Mouse (Mus musculus): ENCODE results near the gene Gdpd3. TPM values are rescaled to one million over a fixed set of nuclear protein-coding genes. Genes with fewer than 3 reads are reported as not detected.

Gdpd3 gene
- total RNA-seq, 1 experiment from 2014 or later = 26.4 TPM

DNA sequence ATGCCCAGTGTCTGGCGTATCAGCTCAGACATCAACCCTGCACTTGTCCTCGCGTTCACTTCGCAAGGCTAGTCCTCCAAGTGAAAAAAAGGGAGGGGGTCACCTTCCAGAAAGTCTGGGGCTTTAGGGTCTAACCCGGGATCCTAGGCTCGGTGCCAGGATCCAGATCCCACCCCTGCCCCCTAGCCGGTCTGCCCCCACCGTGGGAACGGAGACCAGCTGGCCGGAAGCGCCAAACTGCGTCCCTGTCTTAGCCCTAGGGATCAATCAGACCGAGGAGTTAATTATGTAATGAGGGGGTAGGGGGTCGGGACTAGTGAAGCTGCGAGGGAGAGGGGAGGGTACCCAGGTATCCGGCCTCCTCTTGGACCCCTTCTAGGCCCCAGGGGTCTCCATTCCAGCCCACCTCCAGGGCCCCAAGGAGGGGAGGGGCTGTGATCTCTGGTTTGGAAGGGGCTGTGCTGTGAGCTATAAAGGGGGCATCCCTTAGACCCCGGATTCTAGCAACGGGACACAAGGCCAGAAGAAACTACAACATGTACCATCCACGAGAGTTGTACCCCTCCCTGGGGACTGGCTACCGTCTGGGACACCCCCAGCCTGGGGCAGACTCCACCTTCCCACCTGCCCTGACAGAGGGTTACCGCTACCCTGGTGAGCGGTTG lies 15.0 kb downstream of the Gdpd3 start, which contains the start of gene Tbx6:
Gene Tbx6, plus strand, starts transcription at position 513 of the 665 bp plus-strand sequence.
- ATAC-seq (replicated peaks; ENCODE audit: insufficient number of reproducible peaks, low FRiP score, low TSS enrichment, poor library complexity, severe bottlenecking) = no peak

DNA sequence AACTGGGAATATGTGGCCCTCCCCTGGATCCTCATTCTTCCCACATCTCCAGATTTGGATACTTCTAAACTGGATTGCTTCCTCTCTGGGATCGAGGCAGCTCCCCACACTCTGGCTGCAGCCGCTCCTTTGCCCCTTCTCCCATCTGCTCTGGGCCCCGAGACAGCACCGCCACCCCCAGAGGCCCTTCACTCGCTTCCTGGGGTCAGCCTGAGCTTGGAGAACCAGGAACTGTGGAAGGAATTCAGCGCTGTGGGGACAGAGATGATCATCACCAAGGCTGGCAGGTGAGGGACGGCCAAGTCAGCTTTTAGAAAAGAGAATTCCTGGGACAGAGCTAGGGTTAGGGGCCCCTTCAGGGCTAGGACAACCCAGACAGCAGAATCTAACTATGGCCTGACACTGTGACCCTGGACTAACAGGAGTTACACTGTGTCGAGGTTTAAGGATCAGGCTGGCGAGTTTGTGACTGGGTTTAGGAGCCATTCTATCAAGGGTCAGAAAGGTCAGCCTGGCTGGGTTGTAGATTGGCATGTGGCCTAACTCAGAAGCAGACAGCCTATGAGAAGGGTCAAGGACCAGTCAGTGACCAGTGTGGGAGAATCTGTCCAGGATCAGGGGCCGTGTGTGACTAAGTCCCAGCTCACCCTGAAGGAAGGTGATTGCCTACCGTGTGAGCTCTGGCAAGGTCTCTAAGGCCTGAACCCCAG lies 15.7 kb downstream of the Gdpd3 start:
- no peak for ATAC-seq (replicated peaks; ENCODE audit: insufficient number of reproducible peaks, low FRiP score, low TSS enrichment, poor library complexity, severe bottlenecking)

DNA sequence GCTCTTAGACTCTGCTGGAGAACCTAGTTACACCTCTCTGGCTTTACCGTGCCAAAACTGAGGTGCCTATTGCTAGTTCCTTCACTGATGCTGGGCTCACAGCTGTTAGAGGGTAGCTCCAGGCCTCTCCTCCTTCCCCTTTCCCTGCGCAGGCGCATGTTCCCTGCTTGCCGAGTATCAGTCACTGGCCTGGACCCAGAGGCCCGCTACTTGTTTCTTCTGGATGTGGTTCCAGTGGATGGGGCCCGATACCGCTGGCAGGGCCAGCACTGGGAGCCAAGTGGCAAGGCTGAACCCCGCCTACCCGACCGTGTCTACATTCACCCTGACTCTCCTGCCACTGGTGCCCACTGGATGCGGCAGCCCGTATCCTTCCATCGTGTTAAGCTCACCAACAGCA lies 16.6 kb downstream of the Gdpd3 start:
- ATAC-seq (replicated peaks; ENCODE audit: insufficient number of reproducible peaks, low FRiP score, low TSS enrichment, poor library complexity, severe bottlenecking) = no peak

DNA sequence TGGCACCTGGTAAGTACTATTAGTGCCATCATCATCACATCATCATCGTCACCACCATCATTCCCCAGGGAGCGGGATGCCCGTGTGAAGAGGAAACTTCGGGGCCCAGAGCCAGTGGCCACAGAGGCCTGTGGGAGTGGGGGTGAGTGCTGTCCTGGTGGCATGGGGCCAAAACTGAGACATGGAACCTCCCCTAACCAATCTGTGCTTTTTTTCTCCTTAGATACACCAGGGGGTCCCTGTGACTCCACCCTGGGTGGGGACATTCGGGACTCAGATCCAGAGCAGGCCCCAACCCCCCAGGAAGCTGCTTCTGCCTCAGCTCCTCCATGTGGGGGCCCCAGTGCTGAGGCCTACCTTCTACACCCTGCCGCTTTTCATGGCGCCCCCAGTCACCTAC lies 18.3 kb downstream of the Gdpd3 start:
- no peak for ATAC-seq (replicated peaks; ENCODE audit: insufficient number of reproducible peaks, low FRiP score, low TSS enrichment, poor library complexity, severe bottlenecking)

DNA sequence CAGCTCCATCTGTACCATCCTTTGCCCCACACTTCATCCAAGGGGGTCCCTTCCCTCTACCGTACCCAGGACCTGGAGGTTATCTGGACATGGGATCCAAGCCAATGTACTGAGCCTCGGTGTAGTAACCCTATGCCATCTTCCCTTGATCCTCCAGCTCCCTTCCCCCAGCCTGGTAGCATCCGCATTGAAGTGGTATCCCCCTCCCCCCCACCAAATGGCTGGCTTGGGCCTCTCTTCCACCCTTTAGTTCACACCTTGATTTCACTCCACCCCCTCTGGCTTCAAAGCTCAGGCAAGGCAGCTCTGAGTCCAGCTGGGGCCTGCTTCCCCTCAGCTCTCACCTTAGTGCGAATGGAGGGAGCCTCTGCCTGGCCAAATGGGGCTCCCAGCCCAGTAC lies 18.9 kb downstream of the Gdpd3 start:
- no peak for ATAC-seq (replicated peaks; ENCODE audit: insufficient number of reproducible peaks, low FRiP score, low TSS enrichment, poor library complexity, severe bottlenecking)

DNA sequence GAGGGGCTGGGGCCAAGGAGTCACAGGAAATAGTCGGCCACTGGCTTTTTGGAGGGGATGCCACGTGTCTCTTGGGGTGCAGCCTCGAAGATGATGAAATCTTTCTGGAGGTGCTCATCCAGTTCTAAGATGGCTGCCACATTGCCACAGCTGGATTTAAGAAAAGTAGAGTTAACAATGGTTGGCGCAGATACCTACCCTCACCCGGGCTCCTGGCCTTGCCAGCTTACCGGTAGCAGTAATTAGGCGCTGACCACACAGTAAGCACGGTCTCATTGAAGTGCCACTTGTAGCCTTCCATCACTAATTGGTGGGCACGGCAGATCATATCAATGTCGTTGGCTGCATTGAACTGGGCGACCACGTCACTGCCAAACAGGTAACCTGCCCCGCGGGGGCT lies 20.0 kb downstream of the Gdpd3 start:
- no peak for ATAC-seq (replicated peaks; ENCODE audit: insufficient number of reproducible peaks, low FRiP score, low TSS enrichment, poor library complexity, severe bottlenecking)

DNA sequence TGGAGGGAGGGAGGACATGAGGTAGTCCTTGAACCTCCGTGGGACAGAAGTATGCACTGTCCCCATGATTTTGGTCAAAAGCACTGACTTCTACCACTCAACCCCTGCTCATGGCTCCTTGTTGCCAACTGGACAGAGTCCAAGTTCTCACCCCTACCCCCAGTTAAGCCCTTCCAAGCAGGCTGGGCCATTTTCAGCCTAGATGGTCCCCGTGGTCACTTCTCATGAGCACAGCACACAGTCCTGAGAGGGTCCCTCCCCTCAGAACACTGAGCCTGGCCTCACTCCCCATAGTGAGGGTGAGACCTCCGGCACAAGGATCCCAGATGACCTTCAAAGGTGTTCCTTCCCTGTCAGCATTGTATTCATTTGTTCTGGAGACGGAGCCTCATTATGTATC lies 23.0 kb downstream of the Gdpd3 start:
- ATAC-seq (replicated peaks; ENCODE audit: insufficient number of reproducible peaks, low FRiP score, low TSS enrichment, poor library complexity, severe bottlenecking) = no peak

DNA sequence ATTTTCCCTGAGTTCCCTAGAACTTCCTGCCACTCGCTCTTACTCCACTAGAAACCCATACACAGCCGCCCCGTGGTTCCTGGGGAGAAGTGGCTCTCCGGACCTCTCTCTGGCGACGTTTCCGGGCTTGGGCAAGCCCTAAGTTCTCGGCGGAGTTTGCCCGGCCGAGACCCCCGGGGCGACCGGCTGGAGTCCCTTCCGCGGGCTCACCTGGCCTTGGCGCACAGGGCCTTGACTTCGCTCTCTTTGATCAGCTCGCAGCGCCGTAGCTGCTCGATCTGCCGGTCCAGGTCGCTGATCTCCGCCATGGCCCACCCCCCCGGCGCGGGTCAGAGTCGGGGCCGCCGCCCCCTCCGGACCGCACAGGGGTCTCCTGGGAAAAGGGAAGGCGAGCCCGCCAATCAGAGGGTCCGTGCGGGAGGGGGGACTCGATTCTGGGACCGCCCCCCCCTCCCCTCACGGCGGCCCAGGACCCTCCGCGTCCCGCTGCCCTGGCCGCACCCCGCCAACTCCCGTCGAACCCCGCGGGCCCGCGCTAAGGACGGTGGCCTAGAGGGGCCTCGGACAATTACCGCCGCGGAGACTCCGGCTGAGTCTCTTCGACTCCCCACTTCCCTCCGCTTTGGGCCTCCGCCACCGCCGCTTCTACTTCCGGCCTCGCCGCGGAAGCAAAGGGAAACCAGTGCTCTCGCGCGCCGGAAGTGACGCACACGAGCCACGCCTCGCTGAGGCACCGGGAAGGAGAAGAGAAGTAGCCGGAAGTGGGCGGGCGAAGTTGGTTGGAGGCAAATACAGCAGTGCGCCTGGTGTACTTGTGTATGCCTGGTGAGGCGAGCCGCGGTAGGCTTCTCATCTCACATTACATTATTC lies 26.0 kb downstream of the Gdpd3 start, which contains the start of gene Ppp4c:
Gene Ppp4c, minus strand, starts transcription at position 646 of the 870 bp plus-strand sequence.
- peak; percentile 91 for ATAC-seq (replicated peaks; ENCODE audit: insufficient number of reproducible peaks, low FRiP score, low TSS enrichment, poor library complexity, severe bottlenecking)

DNA sequence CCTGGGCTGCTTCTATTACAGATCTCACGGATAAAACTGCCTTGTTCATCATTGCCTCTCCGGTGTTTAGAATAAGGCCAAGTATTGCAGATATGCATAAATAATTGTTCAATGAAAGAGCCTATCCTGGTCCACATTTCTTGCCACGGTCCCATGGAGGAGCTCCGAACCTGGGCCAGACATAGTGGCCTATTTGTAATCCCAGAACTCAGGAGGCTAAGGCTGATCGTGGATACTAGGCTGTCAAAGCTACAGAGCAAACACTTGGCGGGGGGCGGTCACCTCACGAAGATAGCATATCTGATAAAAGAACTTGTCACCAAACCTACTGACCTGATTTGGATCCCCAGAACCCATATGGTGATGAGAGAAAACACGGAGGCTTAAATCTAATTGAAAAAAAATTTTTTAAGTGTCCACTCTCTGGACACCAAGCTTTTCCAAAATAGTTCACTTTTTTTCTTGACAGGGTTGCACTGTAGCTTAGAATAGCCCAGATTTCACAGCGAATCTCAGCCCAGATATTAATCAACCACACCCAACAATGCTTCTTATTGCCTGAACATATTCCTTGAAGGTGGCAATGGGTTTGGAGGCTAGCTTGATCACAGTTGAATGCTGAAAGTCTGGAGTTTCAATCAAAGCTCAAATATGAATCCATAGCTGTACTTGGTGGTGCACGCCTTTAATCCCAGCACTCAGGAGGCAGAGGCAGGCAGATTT lies 26.7 kb downstream of the Gdpd3 start:
- no peak for ATAC-seq (replicated peaks; ENCODE audit: insufficient number of reproducible peaks, low FRiP score, low TSS enrichment, poor library complexity, severe bottlenecking)

DNA sequence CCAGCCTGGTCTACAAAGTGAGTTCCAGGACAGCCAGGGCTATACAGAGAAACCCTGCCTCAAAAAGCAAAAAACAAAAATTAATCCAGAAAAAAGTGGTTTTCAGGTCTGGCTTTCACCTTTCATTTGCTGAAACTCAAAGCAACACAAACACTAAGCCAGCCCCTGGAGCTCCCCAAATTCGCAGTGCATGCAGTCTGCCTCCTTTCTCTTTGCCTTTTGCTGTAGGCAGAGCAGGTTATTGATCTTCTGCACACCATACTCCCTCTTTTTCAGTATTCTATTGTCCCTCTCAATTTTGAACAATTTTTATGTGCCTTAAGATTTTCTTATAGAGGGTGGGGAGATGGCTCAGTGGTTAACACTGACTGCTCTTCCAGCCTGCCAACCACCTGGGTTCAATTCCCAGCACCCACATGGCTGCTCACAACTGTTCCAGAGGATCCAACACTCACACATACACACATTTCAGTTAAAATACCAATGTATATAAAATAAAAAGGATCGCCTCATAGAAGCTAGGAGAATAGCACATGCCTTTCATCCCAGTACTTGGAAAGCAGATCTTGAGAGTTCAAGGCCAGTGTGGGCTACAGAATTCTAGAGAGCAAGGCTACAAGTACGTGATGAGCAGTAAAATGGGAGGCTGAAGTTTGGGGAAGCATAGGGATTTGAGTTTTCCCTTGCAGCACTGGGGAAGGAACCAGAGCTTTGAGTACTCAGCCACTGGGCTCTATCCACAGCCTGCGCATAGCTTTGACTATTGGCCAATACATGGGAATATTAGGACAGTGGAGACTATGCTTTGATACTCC lies 27.5 kb downstream of the Gdpd3 start:
- ATAC-seq (replicated peaks; ENCODE audit: insufficient number of reproducible peaks, low FRiP score, low TSS enrichment, poor library complexity, severe bottlenecking) = no peak

DNA sequence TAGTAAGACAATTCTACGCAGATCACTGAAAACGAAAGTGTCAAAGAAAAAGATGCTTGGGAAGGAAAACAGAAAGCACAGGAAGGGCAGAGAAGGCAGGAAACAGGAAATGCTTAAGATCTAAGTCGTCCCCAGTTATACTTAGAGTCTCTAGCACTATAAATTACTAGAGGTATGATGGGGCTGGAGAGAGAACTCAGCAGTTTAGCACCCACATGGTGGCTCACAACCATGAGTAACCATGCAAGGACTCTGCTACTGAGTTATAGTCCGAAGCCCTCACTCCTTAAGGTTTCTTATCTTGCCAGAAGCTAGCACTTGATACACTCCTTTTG lies 28.1 kb downstream of the Gdpd3 start:
- ATAC-seq (replicated peaks; ENCODE audit: insufficient number of reproducible peaks, low FRiP score, low TSS enrichment, poor library complexity, severe bottlenecking) = no peak

DNA sequence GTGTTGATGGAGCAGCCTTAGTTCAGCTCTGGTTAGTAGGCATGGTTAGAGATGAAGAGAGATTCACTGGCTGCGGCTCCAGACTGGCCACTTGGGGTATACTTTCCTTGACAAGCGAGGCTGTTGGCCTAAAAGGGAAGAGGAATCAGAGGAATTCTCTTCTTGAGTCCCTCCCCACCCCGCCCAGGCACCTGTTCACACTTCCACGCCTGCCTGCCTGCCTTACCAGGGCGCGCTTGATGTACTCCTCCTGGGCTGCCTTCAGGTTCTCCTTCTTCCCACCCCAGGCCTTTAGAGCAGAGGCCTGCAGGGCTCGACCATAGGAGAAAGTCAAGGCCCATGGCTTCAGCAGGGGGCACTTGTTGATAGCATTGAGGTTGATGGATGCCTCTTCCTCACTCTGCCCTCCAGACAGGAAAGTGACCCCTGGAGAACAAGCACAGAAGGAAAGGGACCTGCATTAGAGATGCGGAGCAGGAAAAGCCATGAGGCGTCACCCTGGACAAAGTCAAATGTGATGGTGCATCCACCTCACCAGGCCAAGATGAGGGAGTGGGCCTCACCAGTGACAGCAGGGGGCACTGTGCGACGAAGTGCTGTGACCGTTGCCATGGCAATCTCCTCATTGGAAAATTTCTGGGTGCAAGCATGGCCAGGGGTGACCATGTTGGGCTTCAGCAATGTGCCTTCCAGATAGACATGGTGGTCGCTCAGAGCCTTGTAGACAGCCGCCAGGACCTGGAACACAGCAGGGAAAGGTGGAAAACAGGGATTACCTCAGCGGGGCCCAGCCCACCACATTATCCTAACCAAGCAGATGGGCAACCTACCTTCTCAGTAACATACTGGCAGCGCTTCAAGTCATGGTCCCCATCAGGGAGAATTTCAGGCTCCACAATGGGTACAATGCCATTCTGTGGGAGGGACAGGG lies 29.5 kb downstream of the Gdpd3 start:
- no peak for ATAC-seq (replicated peaks; ENCODE audit: insufficient number of reproducible peaks, low FRiP score, low TSS enrichment, poor library complexity, severe bottlenecking)

DNA sequence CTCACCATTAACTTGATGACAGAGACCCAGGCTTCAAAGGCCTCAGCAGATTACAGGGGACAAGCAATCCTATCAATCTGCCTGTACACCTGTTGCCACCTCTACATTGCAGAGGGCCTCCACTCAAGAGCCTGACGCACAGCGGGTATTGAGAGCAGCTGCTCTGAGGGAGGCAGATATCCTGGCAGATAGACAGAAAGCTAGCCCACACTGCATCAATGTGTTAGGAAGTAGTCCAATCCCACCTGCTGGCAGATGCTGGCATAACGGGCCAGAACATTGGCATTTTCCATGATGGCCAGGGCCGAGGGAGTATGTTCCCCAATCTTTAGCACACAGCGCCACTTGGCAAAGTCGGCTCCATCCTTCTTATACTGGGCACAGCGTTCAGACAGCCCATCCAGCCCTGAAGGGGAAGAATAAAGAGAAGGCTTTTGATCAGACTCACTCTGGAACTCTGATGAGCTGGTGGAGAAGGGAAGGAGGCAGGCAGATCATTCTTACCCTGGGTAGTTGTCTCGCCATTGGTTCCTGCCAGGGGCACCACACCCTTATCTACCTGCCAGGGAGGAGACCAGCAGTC lies 30.3 kb downstream of the Gdpd3 start:
- ATAC-seq (replicated peaks; ENCODE audit: insufficient number of reproducible peaks, low FRiP score, low TSS enrichment, poor library complexity, severe bottlenecking) = no peak

DNA sequence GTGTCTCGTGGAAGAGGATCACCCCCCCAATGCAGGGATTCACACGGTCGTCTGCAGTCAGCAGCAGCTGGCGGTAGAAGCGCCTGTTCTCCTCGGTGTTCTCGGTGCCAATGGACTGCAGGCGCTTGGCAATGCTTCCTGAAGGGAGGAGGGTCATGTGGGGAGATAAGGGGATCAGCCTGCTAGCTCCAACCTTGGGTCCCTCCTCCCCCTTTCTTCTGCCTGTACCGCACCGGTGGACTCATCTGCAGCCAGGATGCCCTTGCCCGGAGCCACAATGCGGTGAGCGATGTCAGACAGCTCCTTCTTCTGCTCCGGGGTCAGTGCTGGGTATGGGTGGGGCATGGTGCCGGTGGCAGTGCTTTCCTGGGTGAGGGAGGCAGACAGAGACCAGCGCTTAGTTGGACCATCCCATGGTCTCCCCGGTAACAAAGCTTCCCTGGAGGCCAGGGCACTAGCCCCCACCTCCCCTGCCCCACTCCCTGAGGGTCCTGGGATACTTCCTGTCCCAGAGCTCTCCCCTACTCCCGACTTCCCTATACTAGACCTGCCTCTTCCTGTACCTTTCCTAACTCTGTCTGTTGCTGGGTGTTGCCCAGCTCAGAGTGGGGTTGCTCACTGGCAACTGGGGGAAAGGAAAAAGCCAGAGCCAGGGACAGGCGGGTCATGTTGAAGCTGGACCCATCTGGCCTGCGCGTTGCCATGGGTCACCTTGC lies 31.4 kb downstream of the Gdpd3 start, which contains the start of gene Fam57b:
Gene Fam57b, plus strand, starts transcription at position 258 of the 716 bp plus-strand sequence.
- ATAC-seq (replicated peaks; ENCODE audit: insufficient number of reproducible peaks, low FRiP score, low TSS enrichment, poor library complexity, severe bottlenecking) = no peak

DNA sequence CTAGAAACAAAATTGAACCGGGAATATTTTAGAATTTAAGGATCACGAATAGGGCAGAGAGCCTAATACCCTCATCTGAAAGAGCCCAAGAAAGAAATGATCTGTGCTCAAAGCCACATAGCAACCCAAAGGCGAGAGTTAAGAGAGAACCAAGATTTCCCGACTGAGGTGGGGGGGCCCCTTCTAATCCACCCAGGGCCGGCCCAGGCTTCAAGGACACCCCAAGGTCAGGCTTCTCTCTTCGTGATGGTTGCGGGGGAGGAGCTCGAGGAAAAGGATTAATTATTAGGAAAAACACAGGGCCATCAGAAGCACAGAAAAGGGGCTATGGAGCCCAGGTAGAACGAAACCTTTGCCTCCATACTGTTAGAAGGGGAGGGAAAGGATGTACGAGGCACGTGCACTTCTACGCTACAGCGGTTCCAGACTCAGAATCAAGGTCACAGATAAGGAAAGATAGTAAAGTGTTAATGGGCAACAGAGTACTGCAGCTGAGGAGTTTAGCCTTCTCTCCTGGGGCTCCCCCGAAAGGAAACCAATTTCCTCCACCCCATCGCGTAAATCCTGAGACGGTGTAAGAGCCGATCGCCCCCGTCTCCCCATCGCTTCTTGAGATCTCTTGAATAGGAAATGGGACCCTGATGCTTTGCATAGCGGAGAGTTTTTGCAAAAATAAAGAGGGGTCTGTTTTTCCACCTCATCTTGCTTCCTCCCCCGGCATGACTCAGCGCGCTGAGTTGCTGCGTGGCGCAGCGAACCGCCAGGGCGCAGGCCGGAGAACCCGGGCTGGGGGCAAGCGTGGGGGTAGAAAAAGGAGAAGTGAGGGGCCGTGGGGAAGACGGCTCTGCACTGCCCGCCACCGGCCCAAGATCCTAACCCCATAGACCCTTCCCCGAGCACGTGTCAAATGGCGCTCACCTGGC lies 32.3 kb downstream of the Gdpd3 start:
- no peak; the same call in none of the 2 replicates for ATAC-seq (replicated peaks; ENCODE audit: insufficient number of reproducible peaks, low FRiP score, low TSS enrichment, poor library complexity, severe bottlenecking)

All from monocyte, adult 5-6 weeks (primary cell).